Mouse (Mus musculus): Measurements from ENCODE around the gene Sap18. TPM values are rescaled to one million over a fixed set of nuclear protein-coding genes. Genes with fewer than 3 reads are reported as not detected.
"Not testable (repeated sequence)": the region's sequence is repeated elsewhere in the genome, so short reads cannot be mapped to it uniquely, and the experiment has no call there.

Sap18 gene
- 100 to 1,000 TPM in 1 of 4 experiments, 10 to 100 TPM in 3; 65.5 to 103 (median 76.4) TPM for total RNA-seq (2022)

GRCm38 (mm10) chr14:57797991-57798931 is at the start of gene Sap18:
Gene Sap18 (plus strand): TSS chr14:57798180.
- DNase-seq (ENCODE audit: low spot score in 2 of 2) = peak; percentile 86 to 99

DNA sequence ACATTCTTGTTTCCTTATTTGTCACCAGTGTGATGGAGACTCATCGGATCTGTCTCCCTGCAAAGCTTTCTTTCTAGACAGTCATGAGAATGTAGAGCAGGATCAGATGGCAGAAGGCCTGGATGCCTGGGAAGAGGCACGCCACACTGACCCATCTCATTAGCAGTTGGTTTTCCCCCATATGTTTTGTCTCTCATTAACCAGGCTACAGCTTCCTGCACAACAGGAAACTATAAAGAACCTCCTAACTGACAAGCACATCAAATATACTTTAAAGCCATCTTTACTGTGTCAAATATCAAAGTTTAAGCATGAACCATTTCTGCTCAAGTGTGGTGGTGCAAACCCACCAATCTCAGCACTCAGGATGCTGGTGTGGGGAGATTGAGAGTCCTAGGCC is 48.5 kb upstream of the Sap18 start:
- no peak for DNase-seq (ENCODE audit: low spot score in 2 of 2)

DNA sequence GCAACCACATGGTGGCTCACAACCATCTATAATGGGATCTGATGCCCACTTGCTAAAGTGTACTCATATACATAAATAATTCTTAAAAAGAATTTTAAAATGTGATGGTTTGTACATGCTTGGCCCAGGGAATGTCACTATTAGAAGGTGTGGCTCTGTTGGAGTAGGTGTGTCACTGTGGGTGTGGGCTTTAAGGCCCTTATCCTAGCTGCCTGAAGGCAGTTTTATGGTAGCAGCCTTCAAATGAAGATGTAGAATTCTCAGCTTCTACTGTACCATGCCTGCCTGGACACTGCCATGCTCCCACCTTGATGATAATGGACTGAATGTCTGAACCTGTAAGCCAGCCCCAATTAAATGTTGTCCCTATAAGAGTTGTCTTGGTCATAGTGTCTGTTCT is 47.0 kb upstream of the Sap18 start:
- not testable (repeated sequence) for DNase-seq (ENCODE audit: low spot score in 2 of 2)

GRCm38 (mm10) chr14:57753351-57753992 is 44.5 kb upstream of the Sap18 start:
- no peak for DNase-seq (ENCODE audit: low spot score in 2 of 2)

- no peak for DNase-seq (ENCODE audit: low spot score in 2 of 2)
These were observed 42.3 kb upstream of the Sap18 start for GRCm38 (mm10) chr14:57755661-57756060.

DNA sequence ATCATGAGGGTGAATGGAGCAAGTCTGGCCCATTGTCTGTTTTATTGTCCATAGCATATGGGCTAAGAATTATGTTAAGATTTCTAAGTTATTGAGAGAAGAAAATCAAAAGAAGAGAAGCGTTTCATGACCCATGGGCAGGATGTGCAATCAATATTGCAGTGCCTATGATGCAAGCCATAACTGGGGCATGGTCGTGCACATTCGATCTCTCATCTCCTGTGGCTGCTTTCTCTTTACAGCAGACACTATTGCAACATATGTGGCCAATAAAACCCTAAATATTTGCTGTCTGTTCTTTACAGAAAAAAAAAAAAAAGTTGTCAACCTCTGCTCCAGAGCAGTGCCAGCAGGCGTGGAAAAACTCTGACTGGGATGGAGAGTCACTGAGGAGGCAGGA is 41.9 kb upstream of the Sap18 start:
- no peak for DNase-seq (ENCODE audit: low spot score in 2 of 2)

DNA sequence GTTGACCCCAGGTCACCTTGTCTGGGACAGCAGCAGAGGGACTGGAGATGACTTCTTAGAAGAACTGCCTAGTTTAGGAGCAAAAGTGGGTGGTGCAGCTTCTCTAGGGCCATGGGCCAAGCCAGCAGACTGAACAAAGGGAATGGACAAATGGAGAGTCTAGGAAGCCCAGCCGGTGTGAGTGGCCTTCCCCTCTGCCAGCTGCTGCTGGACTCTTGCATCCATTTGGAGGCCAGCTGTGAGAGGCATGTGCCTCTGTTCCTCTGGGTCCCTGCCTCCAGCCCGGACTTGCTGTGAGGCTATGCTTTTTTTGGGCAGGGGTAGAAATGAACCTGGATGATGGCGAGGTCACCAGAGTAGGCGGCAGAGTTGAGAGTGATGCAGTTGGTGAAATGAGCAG is 39.7 kb upstream of the Sap18 start, which contains the start of gene Lats2:
TSS of gene Lats2 (minus strand) at position 152 of the 400 bp plus-strand sequence.
- no peak for DNase-seq (ENCODE audit: low spot score in 2 of 2)

GRCm38 (mm10) chr14:57760447-57761412 is 37.2 kb upstream of the Sap18 start:
- no peak for DNase-seq (ENCODE audit: low spot score in 2 of 2)

DNA sequence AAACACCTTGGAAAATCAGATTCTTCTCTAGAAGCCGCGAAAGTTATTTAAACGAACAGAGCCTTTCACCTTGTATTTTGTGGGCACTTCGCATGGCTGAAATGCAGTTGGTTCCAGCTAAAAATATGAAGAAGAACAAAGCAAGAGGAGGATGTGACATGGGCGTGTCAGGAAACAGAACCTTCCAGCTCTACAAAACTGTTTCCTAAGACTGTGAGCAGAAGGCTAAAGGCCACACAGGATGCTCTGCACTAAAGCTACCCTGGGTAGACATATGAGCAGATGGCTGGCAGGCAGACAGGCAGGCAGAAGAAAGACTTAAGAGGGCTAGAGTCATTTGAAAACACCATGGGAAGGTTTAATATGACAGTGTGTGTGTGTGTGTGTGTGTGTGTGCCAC is 28.9 kb upstream of the Sap18 start:
- no peak for DNase-seq (ENCODE audit: low spot score in 2 of 2)

- no peak for DNase-seq (ENCODE audit: low spot score in 2 of 2)
These were observed 25.7 kb upstream of the Sap18 start for GRCm38 (mm10) chr14:57772157-57772815.

DNA sequence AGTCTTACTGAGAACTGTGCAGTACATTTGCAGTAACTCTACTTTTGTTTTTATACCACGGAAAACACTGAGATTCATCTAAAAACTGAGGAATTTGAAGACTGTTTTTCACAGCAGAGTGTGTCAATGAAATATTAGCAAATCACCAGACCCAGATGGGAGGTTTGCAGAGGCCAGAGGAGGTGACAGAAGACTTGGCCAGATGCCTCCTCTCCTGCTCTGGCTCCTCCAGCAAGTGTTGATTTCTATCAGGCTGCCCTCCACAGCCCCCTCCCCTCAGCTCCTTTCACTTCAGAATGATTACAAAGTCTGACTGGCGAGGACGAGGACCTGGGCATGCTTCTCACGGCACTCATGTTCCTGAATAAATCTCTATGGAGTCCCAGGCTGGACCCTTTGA is 10.6 kb upstream of the Sap18 start:
- DNase-seq (ENCODE audit: low spot score in 2 of 2) = no peak

GRCm38 (mm10) chr14:57789311-57789710 is 8.7 kb upstream of the Sap18 start:
- DNase-seq (ENCODE audit: low spot score in 2 of 2) = no peak

DNA sequence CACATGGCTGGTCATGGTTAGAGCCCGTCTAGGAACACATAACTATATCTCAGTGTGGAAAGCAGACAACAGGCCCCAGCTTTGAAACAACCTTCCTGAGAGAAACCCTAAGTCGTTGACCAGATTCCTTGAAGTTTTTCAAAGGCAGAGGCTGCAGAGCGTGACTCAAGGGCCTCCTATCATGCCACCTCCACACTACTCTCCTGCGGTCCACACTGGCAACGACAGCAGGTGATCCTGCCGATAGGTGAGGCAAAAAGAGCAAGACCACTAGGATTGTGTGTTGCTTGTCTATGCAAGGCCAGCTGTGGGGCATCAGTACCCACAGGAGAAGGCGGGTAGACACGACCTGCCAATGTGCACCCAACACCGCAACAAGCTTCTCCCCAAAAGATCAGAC is 8.2 kb upstream of the Sap18 start:
- DNase-seq (ENCODE audit: low spot score in 2 of 2) = no peak

DNA sequence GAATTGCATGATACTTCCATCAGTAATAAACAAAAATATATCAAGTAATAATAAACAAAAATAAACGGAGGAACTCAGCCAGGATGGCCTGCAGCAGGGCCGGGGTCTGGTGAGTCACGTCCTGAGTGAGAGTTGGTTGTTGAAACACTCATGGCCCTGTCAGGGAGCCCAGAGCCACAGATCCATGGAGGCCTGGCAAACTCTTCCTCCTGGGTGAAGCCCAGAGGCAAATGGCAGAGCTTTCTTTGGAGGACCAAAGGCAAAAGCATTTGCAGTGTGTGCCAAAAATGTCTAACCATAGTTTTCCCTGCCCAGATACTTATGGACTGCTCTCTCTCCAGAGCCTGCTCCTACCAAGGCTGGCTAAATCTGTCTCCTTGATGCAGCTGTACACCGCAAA is 6.8 kb upstream of the Sap18 start:
- no peak for DNase-seq (ENCODE audit: low spot score in 2 of 2)

DNA sequence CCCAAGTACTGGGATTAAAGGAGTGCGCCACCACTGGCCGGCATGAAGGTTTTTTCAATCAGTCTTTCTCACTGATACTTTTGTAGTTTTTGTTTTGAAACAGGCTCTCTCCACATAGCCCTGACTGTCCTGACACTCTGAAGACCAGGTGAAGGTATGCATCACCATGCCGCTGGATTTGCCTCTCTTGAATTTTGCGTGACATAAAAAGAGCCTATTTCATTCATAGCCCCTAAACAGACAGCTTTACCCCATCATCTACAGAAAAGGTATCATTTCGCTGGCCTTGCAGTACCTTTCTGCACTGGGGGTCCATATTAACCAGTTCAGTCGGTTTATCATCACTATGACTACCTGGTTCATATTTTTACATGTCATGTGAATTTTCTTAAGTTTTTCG is 429 bp upstream of the Sap18 start:
- no peak for DNase-seq (ENCODE audit: low spot score in 2 of 2)

- DNase-seq (ENCODE audit: low spot score in 2 of 2) = no peak
These were observed 5.8 kb downstream of the Sap18 start for GRCm38 (mm10) chr14:57803731-57804130.

- DNase-seq (ENCODE audit: low spot score in 2 of 2) = no peak
These were observed 10.6 kb downstream of the Sap18 start for GRCm38 (mm10) chr14:57808558-57808957.

GRCm38 (mm10) chr14:57810886-57811285 is 12.9 kb downstream of the Sap18 start:
- no peak for DNase-seq (ENCODE audit: low spot score in 2 of 2)

GRCm38 (mm10) chr14:57811844-57812243 is 13.9 kb downstream of the Sap18 start:
- peak in 1 of 2 experiments; percentile 30 for DNase-seq (ENCODE audit: low spot score in 2 of 2)

DNA sequence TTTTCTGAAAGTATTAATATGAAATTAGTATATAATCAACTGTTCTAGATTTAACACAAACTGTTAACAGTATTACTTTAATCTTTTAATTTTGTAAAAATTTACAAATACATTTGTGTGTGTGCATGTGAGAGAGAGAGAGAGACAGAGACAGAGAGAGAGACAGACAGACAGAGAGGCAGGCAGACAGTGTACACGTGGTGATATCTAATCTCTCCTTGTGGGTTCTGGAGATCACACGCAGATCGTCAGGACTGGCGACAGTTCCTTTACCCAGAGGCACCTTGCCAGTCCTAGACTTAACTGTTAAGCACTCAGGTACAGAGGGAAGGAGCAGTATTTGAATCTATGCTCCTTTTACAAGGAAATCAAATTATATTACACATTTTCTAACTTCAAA is 22.9 kb downstream of the Sap18 start:
- DNase-seq (ENCODE audit: low spot score in 2 of 2) = no peak

Measured in left cerebral cortex, adult 8-10 months (tissue).